Mouse (Mus musculus): ENCODE data around the gene Utp4.

- no peak for TF ChIP-seq GATA1 (IDR thresholded peaks at IDR 0.05; ENCODE audit: borderline replicate concordance, low read length)
- TF ChIP-seq CTCF (IDR thresholded peaks at IDR 0.05; ENCODE audit: low read depth, low read length): no peak
These were observed 26.4 kb downstream of the Utp4 start for GRCm38 (mm10) chr8:106919721-106920394.

Data from G1E (cell line).